Mouse (Mus musculus): Measurements from ENCODE around the gene Olfr645. TPM values are rescaled to one million over a fixed set of nuclear protein-coding genes. Genes with fewer than 3 reads are reported as not detected.

The Olfr645 gene
- polyA plus RNA-seq, 1 experiment: not detected

DNA sequence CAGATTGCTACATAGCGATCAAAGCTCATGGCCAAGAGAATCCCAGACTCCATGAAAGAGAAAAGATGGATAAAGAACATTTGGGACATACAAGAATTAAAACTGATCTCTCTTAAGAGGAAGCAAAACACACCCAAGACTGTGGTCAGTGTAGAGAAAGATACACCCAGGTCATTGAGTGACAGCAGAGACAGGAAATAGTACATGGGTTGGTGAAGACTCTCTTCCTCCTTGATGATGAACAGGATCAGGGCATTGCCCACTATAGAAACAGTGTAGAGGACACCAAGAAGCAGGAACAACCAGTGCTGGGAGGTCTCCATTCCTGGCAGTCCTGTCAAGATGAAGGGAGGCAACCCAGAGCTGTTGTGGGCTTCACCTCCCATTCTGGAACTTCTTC is 26.1 kb downstream of the Olfr645 start:
- Histone ChIP-seq H3K27me3 (ENCODE audit: control insufficient read depth, insufficient read depth, insufficient read length) (no peaks in the 10 kb centered on the region), H3K79me2 (ENCODE audit: control insufficient read depth, insufficient read depth) (no peaks in the 10 kb centered on the region), H3K36me3 (ENCODE audit: control insufficient read depth, insufficient read depth) (no peaks in the 10 kb centered on the region), H3ac (ENCODE audit: control insufficient read depth, insufficient read length, low read depth) (no peak overlapping the region), H3K4me3 (ENCODE audit: insufficient read depth, poor library complexity, severe bottlenecking) (no peak overlapping the region), H3K79me3 (ENCODE audit: low read depth) (no peaks in the 10 kb centered on the region)
- TF ChIP-seq USF1 (IDR thresholded peaks at IDR 0.05; ENCODE audit: low read depth) (no peak), CEBPB (IDR thresholded peaks at IDR 0.05; ENCODE audit: low read depth) (no peak), CTCF (IDR thresholded peaks at IDR 0.05; ENCODE audit: control insufficient read depth, insufficient read depth, insufficient read length) (no peak), MAX (IDR thresholded peaks at IDR 0.05) (no peak), MYOD1 (IDR thresholded peaks at IDR 0.05; ENCODE audit: control insufficient read depth, insufficient read length, low read depth) (no peak), FOSL1 (IDR thresholded peaks at IDR 0.05; ENCODE audit: insufficient read depth, low read length, poor library complexity, severe bottlenecking) (no peak), MYOG (IDR thresholded peaks at IDR 0.05; ENCODE audit: control insufficient read depth, extremely low read depth, insufficient read length) (no peak)

DNA sequence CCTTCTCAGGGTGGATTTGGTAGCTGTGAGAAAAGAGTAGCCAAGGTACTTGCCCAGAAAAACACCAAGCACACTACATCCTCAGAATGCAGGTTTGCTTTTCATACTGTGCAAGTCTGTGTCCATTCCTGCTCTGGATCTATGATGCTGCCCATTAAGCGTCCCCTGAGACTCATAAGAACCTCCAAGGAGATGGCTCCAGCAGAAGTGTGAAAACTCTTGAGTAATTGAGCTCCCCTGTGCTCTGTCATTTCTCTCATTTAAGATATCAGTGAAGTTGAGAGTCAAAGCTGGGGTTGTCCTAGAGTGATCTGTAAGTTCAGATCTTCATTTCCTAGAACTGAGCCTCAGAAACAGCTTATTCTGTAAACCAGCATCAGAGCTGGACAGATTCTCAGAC is 32.7 kb downstream of the Olfr645 start, which contains the start of gene Olfr642:
Olfr642 (minus strand) TSS at position 101 of the 400 bp plus-strand sequence.
- Histone ChIP-seq H3K79me2 (ENCODE audit: control insufficient read depth, insufficient read depth) (no peaks in the 10 kb centered on the region), H3K36me3 (ENCODE audit: control insufficient read depth, insufficient read depth) (no peaks in the 10 kb centered on the region), H3ac (ENCODE audit: control insufficient read depth, insufficient read length, low read depth) (no peak within 1 kb of the TSS), H3K27me3 (ENCODE audit: control insufficient read depth, insufficient read depth, insufficient read length) (no peaks in the 10 kb centered on the region), H3K79me3 (ENCODE audit: low read depth) (no peaks in the 10 kb centered on the region), H3K4me3 (ENCODE audit: insufficient read depth, poor library complexity, severe bottlenecking) (no peak within 1 kb of the TSS)
- TF ChIP-seq CEBPB (IDR thresholded peaks at IDR 0.05; ENCODE audit: low read depth) (no peak), MYOD1 (IDR thresholded peaks at IDR 0.05; ENCODE audit: control insufficient read depth, insufficient read length, low read depth) (no peak), USF1 (IDR thresholded peaks at IDR 0.05; ENCODE audit: low read depth) (no peak), CTCF (IDR thresholded peaks at IDR 0.05; ENCODE audit: control insufficient read depth, insufficient read depth, insufficient read length) (no peak), FOSL1 (IDR thresholded peaks at IDR 0.05; ENCODE audit: insufficient read depth, low read length, poor library complexity, severe bottlenecking) (no peak), MAX (IDR thresholded peaks at IDR 0.05) (no peak), MYOG (IDR thresholded peaks at IDR 0.05; ENCODE audit: control insufficient read depth, extremely low read depth, insufficient read length) (no peak)

DNA sequence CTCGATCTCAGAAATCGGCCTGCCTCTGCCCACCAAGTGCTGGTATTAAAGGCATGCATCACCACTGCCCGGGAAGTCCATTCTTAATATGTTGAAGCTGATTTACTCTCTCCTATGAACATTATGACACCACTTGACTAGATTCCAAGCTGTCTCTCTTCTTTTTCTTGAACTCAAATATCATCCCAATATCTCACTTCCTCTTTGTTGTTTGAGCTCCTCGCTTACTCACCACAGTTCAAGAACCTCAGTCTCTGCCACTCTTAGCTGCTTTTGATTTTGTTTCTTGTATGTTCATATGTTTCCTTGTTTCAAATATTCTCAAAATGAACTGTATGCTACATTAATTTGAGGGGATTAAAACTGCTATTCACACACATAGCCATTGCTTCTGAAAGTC is 34.5 kb downstream of the Olfr645 start:
- TF ChIP-seq USF1 (IDR thresholded peaks at IDR 0.05; ENCODE audit: low read depth): no peak
- TF ChIP-seq MAX (IDR thresholded peaks at IDR 0.05): no peak
- TF ChIP-seq CTCF (IDR thresholded peaks at IDR 0.05; ENCODE audit: control insufficient read depth, insufficient read depth, insufficient read length): no peak
- TF ChIP-seq CEBPB (IDR thresholded peaks at IDR 0.05; ENCODE audit: low read depth): no peak
- TF ChIP-seq FOSL1 (IDR thresholded peaks at IDR 0.05; ENCODE audit: insufficient read depth, low read length, poor library complexity, severe bottlenecking): no peak
- TF ChIP-seq MYOG (IDR thresholded peaks at IDR 0.05; ENCODE audit: control insufficient read depth, extremely low read depth, insufficient read length): no peak
- TF ChIP-seq MYOD1 (IDR thresholded peaks at IDR 0.05; ENCODE audit: control insufficient read depth, insufficient read length, low read depth): no peak
- no peaks in the 10 kb centered on the region for H3K36me3 ChIP-seq (ENCODE audit: control insufficient read depth, insufficient read depth)
- H3ac ChIP-seq (ENCODE audit: control insufficient read depth, insufficient read length, low read depth): no peak overlapping the region
- no peaks in the 10 kb centered on the region for H3K79me3 ChIP-seq (ENCODE audit: low read depth)
- H3K27me3 ChIP-seq (ENCODE audit: control insufficient read depth, insufficient read depth, insufficient read length): no peaks in the 10 kb centered on the region
- no peak overlapping the region for H3K4me3 ChIP-seq (ENCODE audit: insufficient read depth, poor library complexity, severe bottlenecking)
- H3K79me2 ChIP-seq (ENCODE audit: control insufficient read depth, insufficient read depth): no peaks in the 10 kb centered on the region

DNA sequence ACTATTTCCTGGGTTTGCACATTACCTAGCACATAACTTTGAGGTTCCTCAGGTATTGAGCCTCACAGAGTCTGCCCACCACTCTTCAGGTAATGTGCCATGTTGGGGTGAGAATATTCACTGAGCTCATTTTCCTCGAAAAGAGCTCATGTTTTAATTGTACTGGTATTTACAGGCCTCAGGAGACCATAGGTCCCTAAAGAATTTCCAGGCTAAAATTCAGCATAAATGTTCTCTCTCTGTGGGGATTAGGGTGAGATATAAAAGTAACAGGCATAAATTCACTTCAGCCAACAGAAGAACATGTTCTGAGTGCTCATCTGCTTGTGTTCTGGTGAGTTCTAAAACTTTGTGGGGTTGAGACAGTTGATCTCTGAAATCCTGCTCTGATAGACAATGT is 50.1 kb downstream of the Olfr645 start, which contains the start of gene Olfr641:
Olfr641 (plus strand) TSS at position 301 of the 400 bp plus-strand sequence.
- no peaks in the 10 kb centered on the region for H3K27me3 ChIP-seq (ENCODE audit: control insufficient read depth, insufficient read depth, insufficient read length)
- no peaks in the 10 kb centered on the region for H3K79me2 ChIP-seq (ENCODE audit: control insufficient read depth, insufficient read depth)
- no peak within 1 kb of the TSS for H3K4me3 ChIP-seq (ENCODE audit: insufficient read depth, poor library complexity, severe bottlenecking)
- no peaks in the 10 kb centered on the region for H3K79me3 ChIP-seq (ENCODE audit: low read depth)
- TF ChIP-seq FOSL1 (IDR thresholded peaks at IDR 0.05; ENCODE audit: insufficient read depth, low read length, poor library complexity, severe bottlenecking) (no peak), MYOG (IDR thresholded peaks at IDR 0.05; ENCODE audit: control insufficient read depth, extremely low read depth, insufficient read length) (no peak), MYOD1 (IDR thresholded peaks at IDR 0.05; ENCODE audit: control insufficient read depth, insufficient read length, low read depth) (no peak), MAX (IDR thresholded peaks at IDR 0.05) (no peak), CEBPB (IDR thresholded peaks at IDR 0.05; ENCODE audit: low read depth) (no peak), CTCF (IDR thresholded peaks at IDR 0.05; ENCODE audit: control insufficient read depth, insufficient read depth, insufficient read length) (no peak), USF1 (IDR thresholded peaks at IDR 0.05; ENCODE audit: low read depth) (no peak)
- H3ac ChIP-seq (ENCODE audit: control insufficient read depth, insufficient read length, low read depth): no peak within 1 kb of the TSS
- no peaks in the 10 kb centered on the region for H3K36me3 ChIP-seq (ENCODE audit: control insufficient read depth, insufficient read depth)

Other genes starting within 250 kb of the Olfr645 start
- not detected for gene Hbb-bh2, start 244.9 kb downstream of the Olfr645 start, polyA plus RNA-seq (2012; fragmentation: generic; extraction: Trizol)
- not detected for gene Hbb-bh1, start 242.3 kb downstream of the Olfr645 start, polyA plus RNA-seq (2012; fragmentation: generic; extraction: Trizol)
- not detected for gene Hbb-y, start 232.2 kb downstream of the Olfr645 start, polyA plus RNA-seq (2012; fragmentation: generic; extraction: Trizol)
- gene Olfr66, start 199.2 kb downstream of the Olfr645 start, polyA plus RNA-seq (2012; fragmentation: generic; extraction: Trizol): not detected
- gene Olfr64, start 191.0 kb downstream of the Olfr645 start, polyA plus RNA-seq (2012; fragmentation: generic; extraction: Trizol): not detected
- not detected for gene Olfr65, start 182.0 kb downstream of the Olfr645 start, polyA plus RNA-seq (2012; fragmentation: generic; extraction: Trizol)
- not detected for gene Olfr631, start 156.6 kb downstream of the Olfr645 start, polyA plus RNA-seq (2012; fragmentation: generic; extraction: Trizol)
- gene Olfr632, start 151.1 kb downstream of the Olfr645 start, polyA plus RNA-seq (2012; fragmentation: generic; extraction: Trizol): not detected
- gene Olfr633, start 141.0 kb downstream of the Olfr645 start, polyA plus RNA-seq (2012; fragmentation: generic; extraction: Trizol): not detected
- gene Olfr635, start 114.3 kb downstream of the Olfr645 start, polyA plus RNA-seq (2012; fragmentation: generic; extraction: Trizol): not detected
- not detected for gene Olfr638, start 86.7 kb downstream of the Olfr645 start, polyA plus RNA-seq (2012; fragmentation: generic; extraction: Trizol)
- not detected for gene Olfr639, start 68.2 kb downstream of the Olfr645 start, polyA plus RNA-seq (2012; fragmentation: generic; extraction: Trizol)
- not detected for gene Olfr640, start 59.9 kb downstream of the Olfr645 start, polyA plus RNA-seq (2012; fragmentation: generic; extraction: Trizol)
- gene Olfr641, start 50.0 kb downstream of the Olfr645 start, polyA plus RNA-seq (2012; fragmentation: generic; extraction: Trizol): not detected
- not detected for gene Olfr642, start 32.8 kb downstream of the Olfr645 start, polyA plus RNA-seq (2012; fragmentation: generic; extraction: Trizol)
- not detected for gene 4930516K23Rik, start 24.0 kb downstream of the Olfr645 start, polyA plus RNA-seq (2012; fragmentation: generic; extraction: Trizol)
- not detected for gene Olfr644, start 13.6 kb downstream of the Olfr645 start, polyA plus RNA-seq (2012; fragmentation: generic; extraction: Trizol)
- not detected for gene Olfr646, start 19.4 kb upstream of the Olfr645 start, polyA plus RNA-seq (2012; fragmentation: generic; extraction: Trizol)
- gene Ubqln5, start 44.4 kb upstream of the Olfr645 start, polyA plus RNA-seq (2012; fragmentation: generic; extraction: Trizol): not detected
- gene Olfr643, start 51.9 kb upstream of the Olfr645 start, polyA plus RNA-seq (2012; fragmentation: generic; extraction: Trizol): not detected
- gene Ubqln3, start 57.8 kb upstream of the Olfr645 start, polyA plus RNA-seq (2012; fragmentation: generic; extraction: Trizol): not detected
- not detected for gene Ubqlnl, start 65.1 kb upstream of the Olfr645 start, polyA plus RNA-seq (2012; fragmentation: generic; extraction: Trizol)
- gene Olfm5, start 79.4 kb upstream of the Olfr645 start, polyA plus RNA-seq (2012; fragmentation: generic; extraction: Trizol): not detected
- not detected for gene Olfr648, start 97.9 kb upstream of the Olfr645 start, polyA plus RNA-seq (2012; fragmentation: generic; extraction: Trizol)
- gene Olfr649, start 110.5 kb upstream of the Olfr645 start, polyA plus RNA-seq (2012; fragmentation: generic; extraction: Trizol): not detected
- 0.05 TPM for gene Trim6, start 133.3 kb upstream of the Olfr645 start, polyA plus RNA-seq (2012; fragmentation: generic; extraction: Trizol)
- gene Trim34a, start 159.0 kb upstream of the Olfr645 start, polyA plus RNA-seq (2012; fragmentation: generic; extraction: Trizol): not detected
- gene Trim5, start 202.6 kb upstream of the Olfr645 start, polyA plus RNA-seq (2012; fragmentation: generic; extraction: Trizol): not detected
- gene Trim12a, start 230.0 kb upstream of the Olfr645 start, polyA plus RNA-seq (2012; fragmentation: generic; extraction: Trizol): not detected
- not detected for gene Trim34b, start 244.0 kb upstream of the Olfr645 start, polyA plus RNA-seq (2012; fragmentation: generic; extraction: Trizol)

Measured in C2C12 (cell line).